Mouse (Mus musculus) spleen, adult 2 months (tissue): ENCODE measurements at regions not wholly inside any gene's neighbourhood (a gene's known extent, or its start where the extent isn't known, plus 50 kb on each side); places are given as distances from the start of the nearest gene placed in this dataset.

ENCODE experiments used
- CTCF ChIP-seq: fragments of 200-500 bp; IDR thresholded peaks from 2 replicates; pipeline ENCODE4 v1.5.1; 2011; ENCODE audit warnings: mild to moderate bottlenecking, inconsistent platforms; ENCODE audit not compliant: insufficient read depth, insufficient read length, insufficient replicate concordance; ENCODE audit errors: extremely low read depth
- POLR2A ChIP-seq: fragments of 200-500 bp; IDR thresholded peaks from 2 replicates; pipeline ENCODE4 v1.6.1; 2011; ENCODE audit warnings: low read depth, low read length, inconsistent platforms

- TF ChIP-seq POLR2A (no peak), CTCF (no peak)
Observed at GRCm38 (mm10) chr8:34476146-34476820, 364.7 kb upstream of the Gm10131 start.
